In genomic region chr14:43808142-43808541, GRCm38 (mm10) we compare ENCODE assay signal across 9 mouse cellular contexts. TPM values are rescaled to one million over a fixed set of nuclear protein-coding genes. Genes with fewer than 3 reads are reported as not detected.
TF ChIP-seq lines count a peak whose summit lies in the region.
"Not testable (repeated sequence)": the region's sequence is repeated elsewhere in the genome, so short reads cannot be mapped to it uniquely, and the experiment has no call there.
"Had no signal": no experiment of that assay in that cellular context is flagged by ENCODE, and none has a peak within 500 bp of the region (broad histone marks: within the 10 kb centered on the region; RNA-seq: fewer than 3 reads in every experiment).

No protein-coding gene starts in this region.

- not testable (repeated sequence) for H3K79me3 ChIP-seq in C2C12 (ENCODE audit: low read depth)

- H3K27me3 ChIP-seq in C2C12 (ENCODE audit: control insufficient read depth, insufficient read depth, insufficient read length); myocyte (ENCODE audit: control insufficient read depth, insufficient read depth, insufficient read length): not testable (repeated sequence)

- H3ac ChIP-seq in C2C12 (ENCODE audit: control insufficient read depth, insufficient read length, low read depth); myocyte (ENCODE audit: control insufficient read depth, insufficient read length): not testable (repeated sequence)

- H3K36me3 ChIP-seq in C2C12 (ENCODE audit: control insufficient read depth, insufficient read depth); myocyte (ENCODE audit: control insufficient read depth, insufficient read depth): not testable (repeated sequence)

- not testable (repeated sequence) for TF ChIP-seq POLR2A in myocyte (IDR thresholded peaks at IDR 0.05; ENCODE audit: insufficient read length, low read depth)

- not testable (repeated sequence) for TF ChIP-seq CTCF in C2C12 (IDR thresholded peaks at IDR 0.05; ENCODE audit: control insufficient read depth, insufficient read depth, insufficient read length)

- not testable (repeated sequence) for H3K4me2 ChIP-seq in myocyte (ENCODE audit: low read depth)

- not testable (repeated sequence) for H3K79me2 ChIP-seq in C2C12 (ENCODE audit: control insufficient read depth, insufficient read depth); myocyte (ENCODE audit: control insufficient read depth, insufficient read depth)

- not testable (repeated sequence) for H3K4me3 ChIP-seq in C2C12 (ENCODE audit: insufficient read depth, poor library complexity, severe bottlenecking); myocyte

TF ChIP-seq in C2C12, 6 proteins besides CTCF, POLR2A, EP300 and RAD21:
- TF ChIP-seq CEBPB (IDR thresholded peaks at IDR 0.05; ENCODE audit: low read depth), result peak; percentile 67
TF ChIP-seq in C2C12: peak in this region for 1; not testable (repeated sequence) for 5.

TF ChIP-seq in myocyte, 11 proteins besides CTCF, POLR2A, EP300 and RAD21:
- TF ChIP-seq CEBPB (IDR thresholded peaks at IDR 0.05; ENCODE audit: insufficient read depth, poor library complexity, severe bottlenecking), result peak; percentile 53; the same call in 1 of the 2 replicates

RNA-seq across cellular contexts. Expression of gene Gm8180, which starts 23.6 kb away (rescaled TPM):
- polyA plus RNA-seq in C2C12 (2012; fragmentation: generic; extraction: Trizol) (not detected), myocyte (2012; fragmentation: generic; extraction: Trizol) (not detected)
- polyA plus RNA-seq: activated CD4-positive, CD25-positive, alpha-beta regulatory T cell, adult 4 months; adrenal gland, adult 2 months; brain, embryonic 14.5 days; CD4-positive, CD25-positive, alpha-beta regulatory T cell, adult 4 months; cerebellum, adult 2 months; G1E; Patski had no signal
